Mouse (Mus musculus): ENCODE data around the gene Ptcd3.
"Not testable (repeated sequence)": the region's sequence is repeated elsewhere in the genome, so short reads cannot be mapped to it uniquely, and the experiment has no call there.

Gene Ptcd3

DNA sequence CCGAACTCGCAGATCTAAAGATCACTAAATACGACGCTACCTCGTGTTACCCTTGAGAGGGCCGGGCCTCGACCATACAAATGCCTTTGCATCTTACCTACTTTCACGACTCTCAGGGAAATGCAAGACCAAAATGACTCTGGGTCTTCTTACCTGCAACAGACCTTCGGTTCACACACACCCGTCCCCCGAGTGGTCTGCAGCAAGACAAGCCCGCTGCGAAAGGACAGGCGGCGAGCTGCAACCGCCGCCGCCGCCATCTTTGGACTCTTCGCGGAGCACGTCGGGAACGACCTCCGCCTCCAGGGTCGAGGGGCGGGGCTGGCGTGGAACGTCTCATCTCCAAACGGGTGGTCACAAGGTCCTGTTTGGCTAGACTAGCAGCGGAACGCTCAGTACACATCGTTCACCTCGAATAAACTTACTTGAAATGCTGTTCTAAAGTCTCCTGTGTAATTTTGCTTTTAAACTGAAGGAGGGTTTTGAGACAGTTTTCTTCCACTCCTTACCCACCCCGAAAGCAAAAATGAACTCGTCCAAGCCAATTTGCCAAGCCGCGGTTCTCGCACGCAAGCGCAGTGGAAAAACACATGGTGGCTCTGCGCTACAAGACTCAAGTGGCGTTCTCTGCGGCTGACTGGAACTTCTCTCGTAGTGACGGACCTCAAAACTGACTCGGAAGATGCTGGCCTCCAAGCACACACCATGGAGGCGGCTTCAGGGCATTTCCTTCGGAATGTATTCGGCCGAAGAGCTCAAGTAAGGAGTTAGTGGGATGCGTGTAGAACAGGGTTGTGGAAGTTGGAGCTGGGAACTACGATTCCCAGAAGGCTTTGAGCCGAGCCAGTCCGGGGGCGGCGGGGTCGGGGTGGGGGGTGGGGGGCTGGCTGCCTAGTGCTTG lies at the start of gene Ptcd3, which contains the start of gene Polr1a:
Gene Ptcd3, minus strand, starts transcription at position 270 of the 901 bp plus-strand sequence.
Gene Polr1a, plus strand, starts transcription at position 573 of the 901 bp plus-strand sequence.
- peak; percentile 92 to 95 for DNase-seq (ENCODE audit: low spot score in 2 of 2)

GRCm38 (mm10) chr6:71951192-71951591 lies 42.6 kb upstream of the Ptcd3 start:
- no peak for DNase-seq (ENCODE audit: low spot score in 2 of 2)

- DNase-seq (ENCODE audit: low spot score in 2 of 2) = no peak
Measured at GRCm38 (mm10) chr6:71950592-71950991, 42.0 kb upstream of the Ptcd3 start.

DNA sequence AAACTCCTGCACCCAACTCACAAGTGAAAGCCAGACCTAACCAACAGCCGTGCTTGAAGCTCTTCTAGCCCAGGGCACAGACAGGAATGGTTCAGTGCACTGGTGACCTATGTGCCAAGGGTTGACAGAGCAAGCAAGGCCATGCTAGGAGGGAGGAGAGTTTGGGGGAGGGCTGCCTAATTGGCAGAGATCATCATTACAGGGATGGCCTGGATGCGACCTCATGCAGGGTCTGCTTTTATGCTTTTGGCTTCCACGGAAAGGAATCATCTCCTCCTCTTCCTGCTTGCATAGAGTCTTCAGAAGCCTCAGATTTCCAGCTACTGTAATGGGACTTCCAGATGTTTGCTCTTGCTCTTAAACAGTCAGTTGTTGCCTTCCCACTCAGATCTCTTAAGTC lies 41.2 kb upstream of the Ptcd3 start:
- DNase-seq (ENCODE audit: low spot score in 2 of 2) = no peak

GRCm38 (mm10) chr6:71946121-71946520 lies 37.6 kb upstream of the Ptcd3 start:
- no peak for DNase-seq (ENCODE audit: low spot score in 2 of 2)

- peak in 1 of 2 experiments; percentile 6 for DNase-seq (ENCODE audit: low spot score in 2 of 2)
Measured at GRCm38 (mm10) chr6:71945101-71945500, 36.6 kb upstream of the Ptcd3 start.

- DNase-seq (ENCODE audit: low spot score in 2 of 2) = no peak
Measured at GRCm38 (mm10) chr6:71940912-71941311, 32.4 kb upstream of the Ptcd3 start.

GRCm38 (mm10) chr6:71935737-71936136 lies 27.2 kb upstream of the Ptcd3 start:
- DNase-seq (ENCODE audit: low spot score in 2 of 2) = no peak

DNA sequence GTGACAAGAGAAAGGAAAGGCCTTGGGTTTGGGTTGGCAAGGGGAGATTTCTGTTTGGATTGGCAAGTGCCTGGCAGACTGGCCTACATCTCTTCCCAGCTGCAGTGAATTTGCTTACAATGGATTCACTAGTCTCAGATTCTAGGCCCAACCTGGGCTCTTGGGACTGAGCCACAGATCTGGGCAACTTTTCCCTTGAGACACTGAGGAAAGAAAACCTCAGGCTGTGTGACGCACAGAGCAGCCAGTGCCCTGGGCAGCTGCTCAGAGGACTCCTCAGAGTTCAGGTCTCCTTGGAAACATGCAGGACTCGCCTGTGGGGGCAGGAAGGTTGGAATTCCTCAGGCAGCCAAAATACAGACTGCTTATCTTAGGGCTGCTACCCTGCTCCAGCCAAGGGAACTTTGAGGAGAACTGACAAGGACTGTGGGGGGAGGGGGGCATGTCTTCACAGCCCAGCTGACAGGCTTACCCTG lies 25.6 kb upstream of the Ptcd3 start:
- DNase-seq (ENCODE audit: low spot score in 2 of 2) = no peak

DNA sequence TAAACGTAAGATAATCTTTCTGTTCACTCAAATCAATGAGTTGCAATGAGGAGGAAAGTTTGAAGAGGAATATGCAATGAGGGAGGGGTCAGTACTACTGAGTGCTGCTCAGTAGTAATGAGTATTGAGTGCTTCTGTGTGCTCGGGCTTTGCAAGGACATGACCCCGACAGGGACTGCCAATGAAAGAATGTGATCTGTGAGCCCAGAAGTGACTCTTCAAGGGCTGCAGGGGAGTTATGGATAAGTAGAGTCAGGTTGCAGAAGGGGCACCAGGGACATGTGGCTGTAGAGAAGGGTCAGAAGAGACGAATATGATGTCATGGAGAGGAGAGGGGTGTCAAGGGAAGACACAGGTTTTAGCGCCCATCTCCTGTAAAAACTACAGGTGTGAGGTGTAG lies 23.8 kb upstream of the Ptcd3 start:
- DNase-seq (ENCODE audit: low spot score in 2 of 2) = no peak

DNA sequence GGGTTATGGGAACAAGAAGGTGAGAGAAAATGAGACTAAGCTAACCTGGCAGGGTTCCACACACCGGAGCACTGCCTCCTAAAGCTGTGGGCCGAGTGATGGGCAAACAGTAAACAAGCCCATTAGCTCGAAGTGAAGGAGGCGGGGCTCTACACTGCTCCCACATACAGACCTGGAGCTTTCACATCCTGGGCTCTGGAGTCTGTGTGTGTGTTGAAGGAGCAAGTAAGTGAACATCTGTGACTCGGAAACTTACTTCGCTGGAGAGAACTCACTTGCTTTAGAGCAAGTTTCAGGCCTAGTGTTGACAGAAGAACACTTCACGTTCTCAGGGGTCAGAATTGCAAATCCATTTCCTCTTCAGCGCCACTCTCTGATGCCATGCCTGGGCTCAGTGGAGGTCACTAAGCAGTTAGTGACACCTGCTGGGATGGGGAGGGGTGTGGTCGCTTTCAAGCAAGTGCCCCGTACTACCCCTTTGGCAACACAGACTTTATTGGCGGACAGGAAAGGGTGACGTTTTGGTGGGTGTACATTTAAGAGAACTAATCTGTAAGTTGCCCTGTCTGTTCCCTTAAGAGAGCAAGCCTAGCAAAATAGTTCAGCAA lies 22.4 kb upstream of the Ptcd3 start:
- no peak for DNase-seq (ENCODE audit: low spot score in 2 of 2)

DNA sequence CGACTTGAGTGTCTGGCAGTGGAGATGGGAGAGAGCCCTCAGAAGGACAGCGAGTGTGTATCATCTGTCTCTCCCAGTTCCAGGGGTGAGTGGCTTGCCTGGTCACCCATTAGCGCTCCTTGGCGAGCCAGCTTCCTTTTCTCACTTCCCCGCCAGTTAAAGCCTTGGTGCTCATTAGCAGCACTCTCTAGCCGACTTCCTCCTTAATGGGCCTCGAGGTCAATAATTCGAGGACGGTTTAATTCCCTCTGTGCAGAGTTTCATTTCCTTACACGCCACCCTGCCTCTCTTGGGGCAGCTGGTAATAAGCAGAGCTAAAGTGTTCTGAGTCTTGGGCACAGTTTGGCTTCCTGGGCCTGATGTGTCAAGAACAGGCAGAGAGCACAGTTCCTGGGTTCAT lies 21.5 kb upstream of the Ptcd3 start:
- DNase-seq (ENCODE audit: low spot score in 2 of 2) = no peak

- peak; percentile 71 to 78 for DNase-seq (ENCODE audit: low spot score in 2 of 2)
Measured at GRCm38 (mm10) chr6:71927911-71928310, 19.4 kb upstream of the Ptcd3 start.

DNA sequence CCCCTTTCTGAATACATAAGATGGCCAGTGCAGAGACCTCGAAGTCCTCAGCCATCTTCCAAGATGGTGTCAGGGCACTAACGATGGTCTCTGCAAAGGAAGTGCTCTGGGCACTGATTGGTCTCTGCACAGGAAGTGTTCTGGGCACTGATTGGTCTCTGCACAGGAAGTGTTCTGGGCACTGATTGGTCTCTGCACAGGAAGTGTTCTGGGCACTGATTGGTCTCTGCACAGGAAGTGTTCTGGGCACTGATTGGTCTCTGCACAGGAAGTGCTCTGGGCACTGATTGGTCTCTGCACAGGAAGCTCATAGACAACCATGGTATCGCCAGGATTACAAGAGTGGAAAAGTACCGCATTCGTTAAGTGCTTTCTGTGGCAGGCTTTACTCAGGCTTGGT lies 16.7 kb upstream of the Ptcd3 start:
- DNase-seq (ENCODE audit: low spot score in 2 of 2) = not testable (repeated sequence)

- no peak for DNase-seq (ENCODE audit: low spot score in 2 of 2)
Measured at GRCm38 (mm10) chr6:71920752-71921151, 12.2 kb upstream of the Ptcd3 start.

- no peak for DNase-seq (ENCODE audit: low spot score in 2 of 2)
Measured at GRCm38 (mm10) chr6:71911686-71912450, 3.3 kb upstream of the Ptcd3 start.

DNA sequence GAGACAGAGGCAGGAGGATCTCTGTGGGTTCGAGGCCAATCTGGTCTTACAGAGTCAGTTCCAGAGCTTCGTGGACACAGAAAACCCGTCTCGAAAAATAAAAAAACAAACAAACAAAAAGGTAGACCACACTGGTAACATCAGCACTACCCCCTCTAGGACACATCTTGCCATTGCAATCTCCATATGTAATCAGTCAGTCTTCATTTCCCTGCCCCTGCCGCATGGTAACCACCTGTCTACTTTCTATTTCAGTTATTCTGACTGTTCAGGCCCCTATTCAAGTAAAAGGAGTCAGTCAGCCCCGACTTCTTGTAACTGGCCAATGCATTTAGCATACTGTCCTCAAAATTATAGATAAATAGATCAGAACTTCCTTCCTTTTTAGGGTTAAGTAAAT lies 1.3 kb upstream of the Ptcd3 start:
- DNase-seq (ENCODE audit: low spot score in 2 of 2) = no peak

- no peak for DNase-seq (ENCODE audit: low spot score in 2 of 2)
Measured at GRCm38 (mm10) chr6:71909384-71909783, 834 bp upstream of the Ptcd3 start.

GRCm38 (mm10) chr6:71907702-71908235 lies 781 bp downstream of the Ptcd3 start:
- no peak for DNase-seq (ENCODE audit: low spot score in 2 of 2)

DNA sequence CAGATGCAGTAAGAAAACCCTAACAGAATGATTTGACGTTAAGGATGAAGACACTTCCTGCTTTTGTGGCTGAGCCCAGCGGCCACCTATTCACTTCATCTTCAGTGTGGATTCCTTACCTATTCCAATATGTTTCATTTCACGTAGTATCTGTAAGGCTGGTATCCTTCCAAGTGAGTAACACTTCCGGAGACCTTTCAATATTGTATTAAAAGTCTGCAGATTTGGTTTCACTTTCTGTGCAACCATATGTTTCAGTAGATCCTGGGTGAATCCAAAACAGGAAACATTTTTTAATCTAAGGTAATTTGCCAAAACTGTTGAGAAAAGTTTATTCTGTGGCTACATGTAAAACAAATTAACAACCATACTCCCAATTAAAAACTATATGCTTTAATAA lies 15.3 kb downstream of the Ptcd3 start:
- no peak for DNase-seq (ENCODE audit: low spot score in 2 of 2)

- no peak for DNase-seq (ENCODE audit: low spot score in 2 of 2)
Measured at GRCm38 (mm10) chr6:71877965-71878760, 30.4 kb downstream of the Ptcd3 start.

Data from right cerebral cortex, adult 2 months (tissue).